Comparison of ENCODE assay signal across 9 mouse cellular contexts in the genomic region with DNA sequence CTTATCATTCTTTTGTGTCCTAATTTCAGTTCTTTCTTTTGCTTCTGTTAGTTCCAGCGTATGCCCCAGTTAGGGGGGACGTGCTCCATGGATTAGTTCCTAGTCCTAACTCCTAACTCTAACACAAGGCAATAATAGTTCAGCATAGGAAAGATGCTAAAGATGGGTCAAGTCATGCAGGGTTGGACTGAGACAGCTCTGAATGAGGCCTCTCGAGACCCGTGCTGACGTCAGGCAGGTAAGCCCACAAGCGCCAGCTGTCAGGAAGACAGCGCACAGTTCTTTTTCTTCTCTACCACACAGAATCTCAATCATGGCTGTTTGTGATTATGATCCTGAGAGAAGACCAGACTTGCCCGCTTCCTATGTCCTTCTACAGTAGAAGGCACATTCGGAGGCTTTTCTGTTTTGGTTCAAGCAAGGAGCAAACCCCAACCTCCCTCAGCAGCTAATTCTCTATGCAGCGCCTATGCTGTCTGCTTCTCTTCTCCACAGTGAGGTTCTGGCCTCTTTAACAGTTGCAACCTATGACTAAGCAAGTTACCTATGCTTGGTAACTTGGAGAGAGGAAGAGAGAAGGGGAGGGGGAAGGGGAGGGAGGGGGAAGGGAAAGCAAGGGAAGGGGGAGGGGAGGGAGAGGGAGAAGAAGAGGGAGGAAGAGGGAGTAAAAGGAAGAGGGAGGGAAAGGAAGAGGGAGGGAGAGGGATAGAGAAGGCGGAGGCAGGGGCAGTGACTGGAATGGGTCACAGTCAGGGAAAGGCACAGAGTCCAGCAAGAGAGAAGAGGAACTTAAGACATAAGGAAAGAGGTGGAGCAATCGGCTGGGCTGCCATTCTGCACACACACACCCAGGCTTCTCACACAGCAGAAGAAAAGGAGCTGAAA. TPM values are rescaled to one million over a fixed set of nuclear protein-coding genes. Genes with fewer than 3 reads are reported as not detected.
A peak's percentile ranks its signal among the peaks of the same experiment; 100 is the strongest.
DNase-seq lines count a peak whose midpoint lies in the region; ATAC-seq and TF ChIP-seq lines count a peak whose summit lies in the region.
"Had no signal": no experiment of that assay in that cellular context is flagged by ENCODE, and none has a peak within 500 bp of the region (broad histone marks: within the 10 kb centered on the region; RNA-seq: fewer than 3 reads in every experiment).

No protein-coding gene starts in this region.

- H3K4me2 ChIP-seq in heart, postnatal 0 days (ENCODE audit: low read depth, low read length): no peak overlapping the region
- H3K4me2 ChIP-seq in heart, embryonic 11.5 days: no peak overlapping the region
- H3K4me2 ChIP-seq: midbrain, embryonic 11.5 days had no signal

- H3K4me1 ChIP-seq in heart, postnatal 0 days (ENCODE audit: control insufficient read depth, insufficient read depth): no peaks in the 10 kb centered on the region
- H3K4me1 ChIP-seq in heart, embryonic 11.5 days (ENCODE audit: control insufficient read depth, insufficient read depth, low read length): peaks cover 4% of the 10 kb centered on the region; the same call in 1 of the 2 replicates
- peaks cover 20% of the 10 kb centered on the region for H3K4me1 ChIP-seq in limb, embryonic 10.5 days
- H3K4me1 ChIP-seq in olfactory bulb, adult 2 months (ENCODE audit: control insufficient read depth, insufficient read depth, low read length): peaks cover 25% of the 10 kb centered on the region

- peaks cover 57% of the 10 kb centered on the region for H3K36me3 ChIP-seq in heart, postnatal 0 days (replicated peaks; ENCODE audit: control insufficient read depth, insufficient read depth, low read length)
- peaks cover 5% of the 10 kb centered on the region; the same call in 1 of the 2 replicates for H3K36me3 ChIP-seq in heart, embryonic 11.5 days (ENCODE audit: control insufficient read depth, insufficient read depth, low read length)
- H3K36me3 ChIP-seq in limb, embryonic 10.5 days: peaks cover 43% of the 10 kb centered on the region

- no peaks in the 10 kb centered on the region for H3K9me3 ChIP-seq in heart, postnatal 0 days (replicated peaks; ENCODE audit: control insufficient read depth, low read length)
- no peaks in the 10 kb centered on the region for H3K9me3 ChIP-seq in heart, embryonic 11.5 days (replicated peaks; ENCODE audit: control insufficient read depth, low read length)
- no peaks in the 10 kb centered on the region for H3K9me3 ChIP-seq in limb, embryonic 10.5 days (replicated peaks)

- no peak overlapping the region for H3K4me3 ChIP-seq in heart, postnatal 0 days (ENCODE audit: low read depth, low read length)
- H3K4me3 ChIP-seq in heart, embryonic 11.5 days (ENCODE audit: low read depth, low read length): no peak overlapping the region
- H3K4me3 ChIP-seq in limb, embryonic 10.5 days: no peak overlapping the region
- H3K4me3 ChIP-seq in olfactory bulb, adult 2 months (ENCODE audit: insufficient read depth, low read depth, low read length): no peak overlapping the region

- H3K27me3 ChIP-seq in heart, postnatal 0 days (ENCODE audit: control insufficient read depth, insufficient read depth, low read length): no peaks in the 10 kb centered on the region
- H3K27me3 ChIP-seq in heart, embryonic 11.5 days (ENCODE audit: control insufficient read depth, insufficient read depth, low read length): no peaks in the 10 kb centered on the region
- no peaks in the 10 kb centered on the region for H3K27me3 ChIP-seq in limb, embryonic 10.5 days (ENCODE audit: low read depth, poor library complexity, severe bottlenecking)

- ATAC-seq in heart, postnatal 0 days (ENCODE audit: insufficient read depth, low read depth): no peak
- ATAC-seq in heart, embryonic 11.5 days (replicated peaks; ENCODE audit: insufficient number of reproducible peaks, low FRiP score, low TSS enrichment): no peak

- WGBS in heart, postnatal 0 days: 77% methylated on average over 12 of the region's 12 CpGs
- 75% methylated on average over 12 of the region's 12 CpGs for WGBS in heart, embryonic 11.5 days (ENCODE audit: insufficient replicate concordance)
- WGBS in limb, embryonic 10.5 days: 77% methylated on average over 12 of the region's 12 CpGs
- 72% methylated on average over 12 of the region's 12 CpGs for WGBS in olfactory bulb, adult 2 months

- H3K27ac ChIP-seq in heart, postnatal 0 days (ENCODE audit: low read depth): 0 out of 2 replicates have a peak overlapping the region, but pooled peaks have one; percentile 13
- no peak overlapping the region for H3K27ac ChIP-seq in heart, embryonic 11.5 days (ENCODE audit: low read depth, low read length)
- H3K27ac ChIP-seq in limb, embryonic 10.5 days: peak overlapping the region; percentile 21; the same call in 1 of the 2 replicates
- 0 out of 2 replicates have a peak overlapping the region, but pooled peaks have one; percentile 2 for H3K27ac ChIP-seq in olfactory bulb, adult 2 months (ENCODE audit: insufficient read depth, low read depth, low read length)

- TF ChIP-seq CTCF in heart, postnatal 0 days (IDR thresholded peaks at IDR 0.05; ENCODE audit: low read depth): no peak
- no peak for TF ChIP-seq CTCF in olfactory bulb, adult 2 months (IDR thresholded peaks at IDR 0.05; ENCODE audit: insufficient read depth, low read depth, low read length)

- TF ChIP-seq EP300 in heart, postnatal 0 days (IDR thresholded peaks at IDR 0.05; ENCODE audit: low read depth): no peak

- H3K9ac ChIP-seq in heart, postnatal 0 days (replicated peaks; ENCODE audit: low read depth, low read length): no peak overlapping the region
- no peak overlapping the region for H3K9ac ChIP-seq in heart, embryonic 11.5 days (ENCODE audit: low read depth, low read length)

- TF ChIP-seq POLR2A in olfactory bulb, adult 2 months (IDR thresholded peaks at IDR 0.05; ENCODE audit: insufficient read depth, low read depth, low read length): no peak

- DNase-seq in heart, postnatal 0 days (ENCODE audit: low spot score): no peak
- peak; percentile 32 for DNase-seq in c-Kit-positive CD71-negative TER-119-negative erythroid progenitor cells, embryonic 14.5 days (ENCODE audit: low read depth)
- no peak for DNase-seq in limb, embryonic 10.5 days (ENCODE audit: low spot score)
- DNase-seq in embryo, embryonic 10 days (ENCODE audit: low spot score): no peak
- DNase-seq in adrenal gland, postnatal 4 days (ENCODE audit: low spot score in 2 of 2): no peak
- no peak for DNase-seq in adrenal gland, postnatal 25 days

RNA-seq across cellular contexts. Expression of gene Rab33b, which starts 34.4 kb away (rescaled TPM):
- 9.0 and 9.5 TPM in 2 replicates for total RNA-seq in heart, postnatal 0 days (2014; rRNA removed; ENCODE audit: low replicate concordance)
- 11.3 and 12.7 TPM in 2 replicates for polyA plus RNA-seq in heart, postnatal 0 days (2015; fragmentation: Nextera tagmentation; extraction: Ambion mirVana)
- polyA plus RNA-seq in heart, embryonic 11.5 days (2014; fragmentation: Nextera tagmentation; extraction: Ambion mirVana): 13.7 and 16.2 TPM in 2 replicates
- polyA plus RNA-seq in limb, embryonic 10.5 days (2016; fragmentation: Nextera tagmentation; extraction: Ambion mirVana): 11.2 and 14.2 TPM in 2 replicates
- polyA plus RNA-seq in olfactory bulb, adult 2 months (2012; ENCODE audit: insufficient read depth, insufficient read length, low replicate concordance, missing spikeins): not detected in 2 replicates
- total RNA-seq in adrenal gland, postnatal 4 days (2021): 10 to 100 TPM; 18.3 to 19.9 TPM
- 14.1 and 17.4 TPM in 2 replicates for total RNA-seq in adrenal gland, postnatal 25 days (2021)

RNA-seq across cellular contexts. Expression of gene Setd7, which starts 42.6 kb away (rescaled TPM):
- total RNA-seq in heart, postnatal 0 days (2014; rRNA removed; ENCODE audit: low replicate concordance): 24.8 and 54.7 TPM in 2 replicates
- 2.5 and 3.0 TPM in 2 replicates for polyA plus RNA-seq in heart, postnatal 0 days (2015; fragmentation: Nextera tagmentation; extraction: Ambion mirVana)
- 6.0 and 8.4 TPM in 2 replicates for polyA plus RNA-seq in heart, embryonic 11.5 days (2014; fragmentation: Nextera tagmentation; extraction: Ambion mirVana)
- 2.7 and 4.8 TPM in 2 replicates for polyA plus RNA-seq in limb, embryonic 10.5 days (2016; fragmentation: Nextera tagmentation; extraction: Ambion mirVana)
- 388 TPM in 1 of 2 replicates, not detected in the other for polyA plus RNA-seq in olfactory bulb, adult 2 months (2012; ENCODE audit: insufficient read depth, insufficient read length, low replicate concordance, missing spikeins)
- 10 to 100 TPM; 28.6 to 30.7 TPM for total RNA-seq in adrenal gland, postnatal 4 days (2021)
- 38.5 and 53.8 TPM in 2 replicates for total RNA-seq in adrenal gland, postnatal 25 days (2021)
